Mouse (Mus musculus) cerebellum, adult 2 months (tissue): ENCODE results near the gene Mepe.

ENCODE experiments used
- CTCF ChIP-seq: fragments of 200-500 bp; IDR thresholded peaks from 2 replicates; pipeline ENCODE4 v1.5.1; 2011; ENCODE audit warnings: low read depth, mild to moderate bottlenecking, control low read depth, low read length, moderate library complexity, borderline replicate concordance; ENCODE audit not compliant: insufficient read depth
- POLR2A ChIP-seq: fragments of 200-500 bp; IDR thresholded peaks from 2 replicates; pipeline ENCODE4 v1.6.1; 2011; ENCODE audit warnings: low read length, control low read depth, borderline replicate concordance; ENCODE audit not compliant: insufficient read depth

GRCm38 (mm10) chr5:104333643-104334042, 8.5 kb downstream of the Mepe start:
- no peak for TF ChIP-seq POLR2A
- TF ChIP-seq CTCF, result 0 out of 2 replicates have a peak, but pooled peaks have one; percentile 2
